Mouse (Mus musculus): ENCODE measurements at regions not wholly inside any gene's neighbourhood (a gene's known extent, or its start where the extent isn't known, plus 50 kb on each side); places are given as distances from the start of the nearest gene placed in this dataset.
A peak's percentile ranks its signal among the peaks of the same experiment; 100 is the strongest.
"Not testable (repeated sequence)": the region's sequence is repeated elsewhere in the genome, so short reads cannot be mapped to it uniquely, and the experiment has no call there.

GRCm38 (mm10) chr17:43161306-43161705, 108.8 kb upstream of the Adgrf1 start:
- 76% methylated on average over 7 of the region's 10 CpGs for WGBS
- DNase-seq (ENCODE audit: low spot score); H3K9ac ChIP-seq (ENCODE audit: low read depth, low read length); H3K36me3 ChIP-seq (ENCODE audit: control insufficient read depth, insufficient read depth, low read length); H3K27ac ChIP-seq (ENCODE audit: low read depth, low read length); H3K4me3 ChIP-seq (ENCODE audit: low read depth, low read length); ATAC-seq (ENCODE audit: low FRiP score); H3K27me3 ChIP-seq (ENCODE audit: control insufficient read depth, insufficient read depth, low read length); H3K4me1 ChIP-seq (replicated peaks; ENCODE audit: control insufficient read depth, insufficient read depth, low read length); H3K9me3 ChIP-seq (ENCODE audit: control insufficient read depth, low read length); H3K4me2 ChIP-seq (replicated peaks; ENCODE audit: low read depth, low read length): not testable (repeated sequence)

GRCm38 (mm10) chr17:43163126-43163525, 107.0 kb upstream of the Adgrf1 start:
- no peaks in the 10 kb centered on the region for H3K9me3 ChIP-seq (ENCODE audit: control insufficient read depth, low read length)
- H3K4me1 ChIP-seq (replicated peaks; ENCODE audit: control insufficient read depth, insufficient read depth, low read length): no peaks in the 10 kb centered on the region
- ATAC-seq (ENCODE audit: low FRiP score): no peak

GRCm38 (mm10) chr17:43166091-43166490, 104.0 kb upstream of the Adgrf1 start:
- Histone ChIP-seq H3K36me3 (ENCODE audit: control insufficient read depth, insufficient read depth, low read length) (no peaks in the 10 kb centered on the region), H3K9ac (ENCODE audit: low read depth, low read length) (no peak overlapping the region), H3K27ac (ENCODE audit: low read depth, low read length) (no peak overlapping the region), H3K4me3 (ENCODE audit: low read depth, low read length) (no peak overlapping the region), H3K4me2 (replicated peaks; ENCODE audit: low read depth, low read length) (no peak overlapping the region), H3K9me3 (ENCODE audit: control insufficient read depth, low read length) (no peaks in the 10 kb centered on the region), H3K4me1 (replicated peaks; ENCODE audit: control insufficient read depth, insufficient read depth, low read length) (no peaks in the 10 kb centered on the region), H3K27me3 (ENCODE audit: control insufficient read depth, insufficient read depth, low read length) (no peaks in the 10 kb centered on the region)
- no peak for DNase-seq (ENCODE audit: low spot score)
- 65% methylated on average over 4 of the region's 4 CpGs for WGBS
- no peak for ATAC-seq (ENCODE audit: low FRiP score)

More at GRCm38 (mm10) chr17:43163126-43163525, 107.0 kb upstream of the Adgrf1 start:
- H3K36me3 ChIP-seq (ENCODE audit: control insufficient read depth, insufficient read depth, low read length): no peaks in the 10 kb centered on the region
- DNase-seq (ENCODE audit: low spot score): no peak
- no peak overlapping the region for H3K9ac ChIP-seq (ENCODE audit: low read depth, low read length)
- WGBS: 86% methylated on average over 4 of the region's 4 CpGs
- no peaks in the 10 kb centered on the region for H3K27me3 ChIP-seq (ENCODE audit: control insufficient read depth, insufficient read depth, low read length)
- H3K27ac ChIP-seq (ENCODE audit: low read depth, low read length): no peak overlapping the region
- no peak overlapping the region for H3K4me3 ChIP-seq (ENCODE audit: low read depth, low read length)
- H3K4me2 ChIP-seq (replicated peaks; ENCODE audit: low read depth, low read length): no peak overlapping the region

- DNase-seq (ENCODE audit: low spot score) (peak; percentile 15), ATAC-seq (ENCODE audit: low FRiP score) (no peak)
- Histone ChIP-seq H3K4me2 (replicated peaks; ENCODE audit: low read depth, low read length) (no peak overlapping the region), H3K4me3 (ENCODE audit: low read depth, low read length) (no peak overlapping the region), H3K4me1 (replicated peaks; ENCODE audit: control insufficient read depth, insufficient read depth, low read length) (no peaks in the 10 kb centered on the region), H3K36me3 (ENCODE audit: control insufficient read depth, insufficient read depth, low read length) (no peaks in the 10 kb centered on the region), H3K27me3 (ENCODE audit: control insufficient read depth, insufficient read depth, low read length) (no peaks in the 10 kb centered on the region), H3K27ac (ENCODE audit: low read depth, low read length) (no peak overlapping the region), H3K9me3 (ENCODE audit: control insufficient read depth, low read length) (no peaks in the 10 kb centered on the region), H3K9ac (ENCODE audit: low read depth, low read length) (no peak overlapping the region)
- WGBS: 73% methylated on average over 1 of the region's 1 CpGs
Observed at GRCm38 (mm10) chr17:43169435-43169834, 100.7 kb upstream of the Adgrf1 start.

- DNase-seq (ENCODE audit: low spot score) (no peak), ATAC-seq (ENCODE audit: low FRiP score) (no peak)
- H3K27ac ChIP-seq (ENCODE audit: low read depth, low read length): no peak overlapping the region
- no peaks in the 10 kb centered on the region for H3K4me1 ChIP-seq (replicated peaks; ENCODE audit: control insufficient read depth, insufficient read depth, low read length)
- no peak overlapping the region for H3K4me3 ChIP-seq (ENCODE audit: low read depth, low read length)
- no peaks in the 10 kb centered on the region for H3K27me3 ChIP-seq (ENCODE audit: control insufficient read depth, insufficient read depth, low read length)
- 82% methylated on average over 6 of the region's 6 CpGs for WGBS
- H3K36me3 ChIP-seq (ENCODE audit: control insufficient read depth, insufficient read depth, low read length): no peaks in the 10 kb centered on the region
- no peak overlapping the region for H3K9ac ChIP-seq (ENCODE audit: low read depth, low read length)
- no peaks in the 10 kb centered on the region for H3K9me3 ChIP-seq (ENCODE audit: control insufficient read depth, low read length)
- H3K4me2 ChIP-seq (replicated peaks; ENCODE audit: low read depth, low read length): no peak overlapping the region
Observed at GRCm38 (mm10) chr17:43172657-43173165, 97.4 kb upstream of the Adgrf1 start.

- Histone ChIP-seq H3K4me2 (replicated peaks; ENCODE audit: low read depth, low read length) (no peak overlapping the region), H3K9me3 (ENCODE audit: control insufficient read depth, low read length) (no peaks in the 10 kb centered on the region), H3K36me3 (ENCODE audit: control insufficient read depth, insufficient read depth, low read length) (no peaks in the 10 kb centered on the region), H3K27me3 (ENCODE audit: control insufficient read depth, insufficient read depth, low read length) (no peaks in the 10 kb centered on the region), H3K4me1 (replicated peaks; ENCODE audit: control insufficient read depth, insufficient read depth, low read length) (no peaks in the 10 kb centered on the region), H3K9ac (ENCODE audit: low read depth, low read length) (no peak overlapping the region), H3K27ac (ENCODE audit: low read depth, low read length) (no peak overlapping the region), H3K4me3 (ENCODE audit: low read depth, low read length) (no peak overlapping the region)
- DNase-seq (ENCODE audit: low spot score) (no peak), ATAC-seq (ENCODE audit: low FRiP score) (no peak)
- WGBS: 91% methylated on average over 1 of the region's 1 CpGs
Observed at GRCm38 (mm10) chr17:43174860-43175259, 95.3 kb upstream of the Adgrf1 start.

- H3K36me3 ChIP-seq (ENCODE audit: control insufficient read depth, insufficient read depth, low read length): no peaks in the 10 kb centered on the region
- no peaks in the 10 kb centered on the region for H3K9me3 ChIP-seq (ENCODE audit: control insufficient read depth, low read length)
- no peak overlapping the region for H3K9ac ChIP-seq (ENCODE audit: low read depth, low read length)
- ATAC-seq (ENCODE audit: low FRiP score): no peak
- DNase-seq (ENCODE audit: low spot score): no peak
- H3K27me3 ChIP-seq (ENCODE audit: control insufficient read depth, insufficient read depth, low read length): no peaks in the 10 kb centered on the region
- H3K4me1 ChIP-seq (replicated peaks; ENCODE audit: control insufficient read depth, insufficient read depth, low read length): no peaks in the 10 kb centered on the region
- no peak overlapping the region for H3K27ac ChIP-seq (ENCODE audit: low read depth, low read length)
- WGBS: 56% methylated on average over 1 of the region's 1 CpGs
- no peak overlapping the region for H3K4me3 ChIP-seq (ENCODE audit: low read depth, low read length)
- no peak overlapping the region for H3K4me2 ChIP-seq (replicated peaks; ENCODE audit: low read depth, low read length)
Observed at GRCm38 (mm10) chr17:43177244-43177643, 92.9 kb upstream of the Adgrf1 start.

- no peak for DNase-seq (ENCODE audit: low spot score)
- 71% methylated on average over 2 of the region's 2 CpGs for WGBS
Observed at GRCm38 (mm10) chr17:43190016-43190415, 80.1 kb upstream of the Adgrf1 start.

GRCm38 (mm10) chr17:43190853-43191485, 79.2 kb upstream of the Adgrf1 start:
- no peak overlapping the region for H3K9ac ChIP-seq (ENCODE audit: low read depth, low read length)
- DNase-seq (ENCODE audit: low spot score): no peak
- no peaks in the 10 kb centered on the region for H3K4me1 ChIP-seq (replicated peaks; ENCODE audit: control insufficient read depth, insufficient read depth, low read length)
- H3K9me3 ChIP-seq (ENCODE audit: control insufficient read depth, low read length): no peaks in the 10 kb centered on the region
- H3K27ac ChIP-seq (ENCODE audit: low read depth, low read length): no peak overlapping the region
- no peaks in the 10 kb centered on the region for H3K27me3 ChIP-seq (ENCODE audit: control insufficient read depth, insufficient read depth, low read length)
- WGBS: 84% methylated on average over 3 of the region's 3 CpGs
- ATAC-seq (ENCODE audit: low FRiP score): no peak
- no peak overlapping the region for H3K4me3 ChIP-seq (ENCODE audit: low read depth, low read length)
- H3K4me2 ChIP-seq (replicated peaks; ENCODE audit: low read depth, low read length): no peak overlapping the region
- no peaks in the 10 kb centered on the region for H3K36me3 ChIP-seq (ENCODE audit: control insufficient read depth, insufficient read depth, low read length)

More at GRCm38 (mm10) chr17:43190016-43190415, 80.1 kb upstream of the Adgrf1 start:
- H3K4me2 ChIP-seq (replicated peaks; ENCODE audit: low read depth, low read length): no peak overlapping the region
- ATAC-seq (ENCODE audit: low FRiP score): no peak
- H3K27ac ChIP-seq (ENCODE audit: low read depth, low read length): no peak overlapping the region
- no peaks in the 10 kb centered on the region for H3K27me3 ChIP-seq (ENCODE audit: control insufficient read depth, insufficient read depth, low read length)
- no peak overlapping the region for H3K4me3 ChIP-seq (ENCODE audit: low read depth, low read length)
- H3K36me3 ChIP-seq (ENCODE audit: control insufficient read depth, insufficient read depth, low read length): no peaks in the 10 kb centered on the region
- no peaks in the 10 kb centered on the region for H3K4me1 ChIP-seq (replicated peaks; ENCODE audit: control insufficient read depth, insufficient read depth, low read length)
- H3K9me3 ChIP-seq (ENCODE audit: control insufficient read depth, low read length): no peaks in the 10 kb centered on the region
- H3K9ac ChIP-seq (ENCODE audit: low read depth, low read length): no peak overlapping the region

Data from hindbrain, embryonic 11.5 days (tissue).